Mouse (Mus musculus): ENCODE results near the gene Col27a1. TPM values are rescaled to one million over a fixed set of nuclear protein-coding genes. Genes with fewer than 3 reads are reported as not detected.

Gene Col27a1
- polyA plus RNA-seq, 1 experiment from 2014 or later = 4.4 TPM

GRCm38 (mm10) chr4:63371890-63372289 lies 158.1 kb downstream of the Col27a1 start:
- no peaks in the 10 kb centered on the region for H3K4me1 ChIP-seq (replicated peaks; ENCODE audit: control insufficient read depth, insufficient read depth, low read length)
- no peak overlapping the region for H3K9ac ChIP-seq (ENCODE audit: low read depth, low read length)
- DNase-seq (ENCODE audit: low spot score) = peak; percentile 59
- H3K36me3 ChIP-seq (ENCODE audit: control insufficient read depth, insufficient read depth, low read length) = no peaks in the 10 kb centered on the region
- H3K9me3 ChIP-seq (ENCODE audit: control insufficient read depth, low read length) = no peaks in the 10 kb centered on the region
- H3K4me2 ChIP-seq (replicated peaks; ENCODE audit: low read depth, low read length) = no peak overlapping the region
- ATAC-seq (ENCODE audit: low FRiP score) = no peak
- WGBS = 65% methylated on average over 3 of the region's 3 CpGs
- H3K4me3 ChIP-seq (ENCODE audit: low read depth, low read length) = no peak overlapping the region
- no peak overlapping the region for H3K27ac ChIP-seq (ENCODE audit: low read depth, low read length)
- no peaks in the 10 kb centered on the region for H3K27me3 ChIP-seq (ENCODE audit: control insufficient read depth, insufficient read depth, low read length)

GRCm38 (mm10) chr4:63373404-63373803 lies 159.6 kb downstream of the Col27a1 start:
- H3K27ac ChIP-seq (ENCODE audit: low read depth, low read length) = no peak overlapping the region
- WGBS = 92% methylated on average over 8 of the region's 8 CpGs
- no peaks in the 10 kb centered on the region for H3K4me1 ChIP-seq (replicated peaks; ENCODE audit: control insufficient read depth, insufficient read depth, low read length)
- no peak overlapping the region for H3K4me3 ChIP-seq (ENCODE audit: low read depth, low read length)
- no peaks in the 10 kb centered on the region for H3K27me3 ChIP-seq (ENCODE audit: control insufficient read depth, insufficient read depth, low read length)
- no peak for ATAC-seq (ENCODE audit: low FRiP score)
- no peak for DNase-seq (ENCODE audit: low spot score)
- no peaks in the 10 kb centered on the region for H3K9me3 ChIP-seq (ENCODE audit: control insufficient read depth, low read length)
- no peaks in the 10 kb centered on the region for H3K36me3 ChIP-seq (ENCODE audit: control insufficient read depth, insufficient read depth, low read length)
- no peak overlapping the region for H3K9ac ChIP-seq (ENCODE audit: low read depth, low read length)
- no peak overlapping the region for H3K4me2 ChIP-seq (replicated peaks; ENCODE audit: low read depth, low read length)

GRCm38 (mm10) chr4:63374331-63374730 lies 160.5 kb downstream of the Col27a1 start:
- WGBS = 88% methylated on average over 12 of the region's 12 CpGs
- no peak overlapping the region for H3K9ac ChIP-seq (ENCODE audit: low read depth, low read length)
- H3K27ac ChIP-seq (ENCODE audit: low read depth, low read length) = no peak overlapping the region
- H3K4me3 ChIP-seq (ENCODE audit: low read depth, low read length) = no peak overlapping the region
- H3K4me1 ChIP-seq (replicated peaks; ENCODE audit: control insufficient read depth, insufficient read depth, low read length) = no peaks in the 10 kb centered on the region
- no peak overlapping the region for H3K4me2 ChIP-seq (replicated peaks; ENCODE audit: low read depth, low read length)
- no peaks in the 10 kb centered on the region for H3K9me3 ChIP-seq (ENCODE audit: control insufficient read depth, low read length)
- DNase-seq (ENCODE audit: low spot score) (no peak), ATAC-seq (ENCODE audit: low FRiP score) (no peak)
- H3K27me3 ChIP-seq (ENCODE audit: control insufficient read depth, insufficient read depth, low read length) = no peaks in the 10 kb centered on the region
- H3K36me3 ChIP-seq (ENCODE audit: control insufficient read depth, insufficient read depth, low read length) = no peaks in the 10 kb centered on the region

GRCm38 (mm10) chr4:63375367-63375766 lies 161.6 kb downstream of the Col27a1 start:
- 94% methylated on average over 1 of the region's 1 CpGs for WGBS
- no peak for ATAC-seq (ENCODE audit: low FRiP score)
- Histone ChIP-seq H3K9ac (ENCODE audit: low read depth, low read length) (no peak overlapping the region), H3K27me3 (ENCODE audit: control insufficient read depth, insufficient read depth, low read length) (no peaks in the 10 kb centered on the region), H3K9me3 (ENCODE audit: control insufficient read depth, low read length) (no peaks in the 10 kb centered on the region), H3K4me2 (replicated peaks; ENCODE audit: low read depth, low read length) (no peak overlapping the region), H3K4me3 (ENCODE audit: low read depth, low read length) (no peak overlapping the region), H3K4me1 (replicated peaks; ENCODE audit: control insufficient read depth, insufficient read depth, low read length) (no peaks in the 10 kb centered on the region), H3K36me3 (ENCODE audit: control insufficient read depth, insufficient read depth, low read length) (no peaks in the 10 kb centered on the region), H3K27ac (ENCODE audit: low read depth, low read length) (no peak overlapping the region)
- no peak for DNase-seq (ENCODE audit: low spot score)

GRCm38 (mm10) chr4:63377483-63377882 lies 163.7 kb downstream of the Col27a1 start:
- no peak overlapping the region for H3K4me3 ChIP-seq (ENCODE audit: low read depth, low read length)
- no peaks in the 10 kb centered on the region for H3K4me1 ChIP-seq (replicated peaks; ENCODE audit: control insufficient read depth, insufficient read depth, low read length)
- H3K9me3 ChIP-seq (ENCODE audit: control insufficient read depth, low read length) = no peaks in the 10 kb centered on the region
- whole genome bisulfite sequencing = 71% methylated on average over 7 of the region's 7 CpGs
- 0 out of 2 replicates have a peak, but pooled peaks cover 2% of the 10 kb centered on the region for H3K36me3 ChIP-seq (ENCODE audit: control insufficient read depth, insufficient read depth, low read length)
- DNase-seq (ENCODE audit: low spot score) = no peak
- no peaks in the 10 kb centered on the region for H3K27me3 ChIP-seq (ENCODE audit: control insufficient read depth, insufficient read depth, low read length)
- no peak for ATAC-seq (ENCODE audit: low FRiP score)
- H3K27ac ChIP-seq (ENCODE audit: low read depth, low read length) = no peak overlapping the region
- no peak overlapping the region for H3K9ac ChIP-seq (ENCODE audit: low read depth, low read length)
- H3K4me2 ChIP-seq (replicated peaks; ENCODE audit: low read depth, low read length) = no peak overlapping the region

- 90% methylated on average over 4 of the region's 4 CpGs for WGBS
- H3K36me3 ChIP-seq (ENCODE audit: control insufficient read depth, insufficient read depth, low read length) = 0 out of 2 replicates have a peak, but pooled peaks cover 2% of the 10 kb centered on the region
- no peak for ATAC-seq (ENCODE audit: low FRiP score)
Measured at GRCm38 (mm10) chr4:63382676-63383369, 169.0 kb downstream of the Col27a1 start.

GRCm38 (mm10) chr4:63383474-63383873 lies 169.7 kb downstream of the Col27a1 start:
- DNase-seq (ENCODE audit: low spot score) (no peak), ATAC-seq (ENCODE audit: low FRiP score) (no peak)
- Histone ChIP-seq H3K27ac (ENCODE audit: low read depth, low read length) (no peak overlapping the region), H3K9ac (ENCODE audit: low read depth, low read length) (no peak overlapping the region), H3K4me3 (ENCODE audit: low read depth, low read length) (no peak overlapping the region), H3K36me3 (ENCODE audit: control insufficient read depth, insufficient read depth, low read length) (0 out of 2 replicates have a peak, but pooled peaks cover 2% of the 10 kb centered on the region), H3K27me3 (ENCODE audit: control insufficient read depth, insufficient read depth, low read length) (no peaks in the 10 kb centered on the region), H3K9me3 (ENCODE audit: control insufficient read depth, low read length) (no peaks in the 10 kb centered on the region), H3K4me2 (replicated peaks; ENCODE audit: low read depth, low read length) (no peak overlapping the region), H3K4me1 (replicated peaks; ENCODE audit: control insufficient read depth, insufficient read depth, low read length) (no peaks in the 10 kb centered on the region)
- 88% methylated on average over 12 of the region's 12 CpGs for WGBS

More at GRCm38 (mm10) chr4:63382676-63383369, 169.0 kb downstream of the Col27a1 start:
- H3K4me1 ChIP-seq (replicated peaks; ENCODE audit: control insufficient read depth, insufficient read depth, low read length) = no peaks in the 10 kb centered on the region
- H3K4me2 ChIP-seq (replicated peaks; ENCODE audit: low read depth, low read length) = no peak overlapping the region
- no peaks in the 10 kb centered on the region for H3K27me3 ChIP-seq (ENCODE audit: control insufficient read depth, insufficient read depth, low read length)
- DNase-seq (ENCODE audit: low spot score) = no peak
- H3K9ac ChIP-seq (ENCODE audit: low read depth, low read length) = no peak overlapping the region
- H3K9me3 ChIP-seq (ENCODE audit: control insufficient read depth, low read length) = no peaks in the 10 kb centered on the region
- H3K4me3 ChIP-seq (ENCODE audit: low read depth, low read length) = no peak overlapping the region
- H3K27ac ChIP-seq (ENCODE audit: low read depth, low read length) = no peak overlapping the region

- 0 out of 2 replicates have a peak, but pooled peaks cover 2% of the 10 kb centered on the region for H3K36me3 ChIP-seq (ENCODE audit: control insufficient read depth, insufficient read depth, low read length)
- H3K27ac ChIP-seq (ENCODE audit: low read depth, low read length) = no peak overlapping the region
- H3K4me2 ChIP-seq (replicated peaks; ENCODE audit: low read depth, low read length) = no peak overlapping the region
- H3K9me3 ChIP-seq (ENCODE audit: control insufficient read depth, low read length) = no peaks in the 10 kb centered on the region
- WGBS = 91% methylated on average over 4 of the region's 4 CpGs
- ATAC-seq (ENCODE audit: low FRiP score) (no peak), DNase-seq (ENCODE audit: low spot score) (no peak)
- H3K27me3 ChIP-seq (ENCODE audit: control insufficient read depth, insufficient read depth, low read length) = no peaks in the 10 kb centered on the region
- H3K4me1 ChIP-seq (replicated peaks; ENCODE audit: control insufficient read depth, insufficient read depth, low read length) = peaks cover 7% of the 10 kb centered on the region
- no peak overlapping the region for H3K4me3 ChIP-seq (ENCODE audit: low read depth, low read length)
- no peak overlapping the region for H3K9ac ChIP-seq (ENCODE audit: low read depth, low read length)
Measured at GRCm38 (mm10) chr4:63384262-63384661, 170.5 kb downstream of the Col27a1 start.

All from hindbrain, embryonic 11.5 days (tissue).